Mouse (Mus musculus) embryonic facial prominence, embryonic 11.5 days (tissue): Measurements from ENCODE around the gene 1700013G24Rik. TPM values are rescaled to one million over a fixed set of nuclear protein-coding genes. Genes with fewer than 3 reads are reported as not detected.

Source experiments
- ATAC-seq: fragments of 200-750 bp; cut with Nextera tagmentation; replicated peaks from 2 replicates; pipeline ENCODE4 v1.8.0; 2017; ENCODE audit warnings: low read depth; ENCODE audit not compliant: insufficient number of reproducible peaks, low FRiP score, low TSS enrichment
- DNase-seq: peaks from one replicate; pipeline ENCODE4 v3.0.0-alpha.2; 2015; ENCODE audit warnings: low spot score
- H3K27ac ChIP-seq: fragments of 300-500 bp; sonication (generic); replicated peaks from 2 replicates; pipeline ENCODE4 v1.5.1; 2014; ENCODE audit warnings: mild to moderate bottlenecking, low read depth, low read length, control low read depth
- H3K27me3 ChIP-seq: fragments of 300-500 bp; sonication (generic); 2 replicates; pipeline ENCODE4 v1.6.1; 2014; ENCODE audit warnings: mild to moderate bottlenecking, low read length, moderate library complexity, mixed read lengths; ENCODE audit not compliant: control insufficient read depth, insufficient read depth
- H3K36me3 ChIP-seq: fragments of 300-500 bp; sonication (generic); replicated peaks from 2 replicates; pipeline ENCODE4 v1.6.1; 2014; ENCODE audit warnings: low read depth, mild to moderate bottlenecking, low read length, moderate library complexity, mixed read lengths; ENCODE audit not compliant: control insufficient read depth, insufficient read depth
- H3K4me1 ChIP-seq: fragments of 300-500 bp; sonication (generic); 2 replicates; pipeline ENCODE4 v1.6.1; 2014; ENCODE audit warnings: low read length, mixed read lengths; ENCODE audit not compliant: control insufficient read depth, insufficient read depth
- H3K4me2 ChIP-seq: fragments of 300-500 bp; sonication (generic); 2 replicates; pipeline ENCODE4 v1.6.1; 2014; ENCODE audit warnings: low read depth, mild to moderate bottlenecking, control low read depth, low read length, moderate library complexity
- H3K4me3 ChIP-seq: fragments of 300-500 bp; sonication (generic); 2 replicates; pipeline ENCODE4 v1.5.1; 2014; ENCODE audit warnings: low read depth, low read length, control low read depth
- H3K9ac ChIP-seq: fragments of 300-500 bp; sonication (generic); replicated peaks from 2 replicates; pipeline ENCODE4 v1.6.1; 2014; ENCODE audit warnings: mild to moderate bottlenecking, control low read depth, low read length
- H3K9me3 ChIP-seq: fragments of 300-500 bp; sonication (generic); replicated peaks from 2 replicates; pipeline ENCODE4 v1.6.1; 2016; ENCODE audit warnings: mild to moderate bottlenecking, low read length, inconsistent platforms, mixed read lengths; ENCODE audit not compliant: control insufficient read depth
- WGBS: fragments of 180-500 bp; shearing (Covaris S2); extraction: QIAGEN DNeasy Blood & Tissue Kit; methylation state at CpG from one replicate; pipeline ENCODE4 v1.1.7; 2014; 5-methylcytosine and 5-hydroxymethylcytosine counted together
- polyA plus RNA-seq: library from polyadenylated mRNA; unstranded; fragments of >200 nt; fragmentation: Nextera tagmentation; extraction: Ambion mirVana; gene quantifications from 2 replicates; pipeline ENCODE4 v1.2.1, GENCODE M21; 2014

The 1700013G24Rik gene
- polyA plus RNA-seq, 1 experiment from 2014 or later, result not detected

DNA sequence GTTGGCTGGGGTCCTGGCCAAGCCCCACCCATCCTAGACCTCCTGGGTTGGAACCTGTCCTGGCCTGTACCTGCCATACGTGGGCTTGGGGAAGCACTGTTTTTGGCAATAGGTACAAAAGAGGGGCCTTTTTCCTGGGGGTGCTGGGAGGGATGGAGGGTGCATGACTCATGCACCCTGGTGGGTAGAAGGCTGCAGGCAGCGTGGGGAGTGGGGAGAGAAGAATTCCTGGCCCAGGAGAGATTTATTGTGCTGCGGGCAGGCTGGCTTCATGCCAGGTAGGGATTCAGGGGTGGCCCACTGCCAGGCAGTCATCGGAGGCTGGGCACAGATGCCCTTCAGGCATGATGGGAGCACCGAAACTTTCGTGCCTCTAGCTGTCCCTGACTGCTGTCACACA is 4.9 kb upstream of the 1700013G24Rik start:
- no peak overlapping the region for H3K9ac ChIP-seq
- H3K27me3 ChIP-seq, result no peaks in the 10 kb centered on the region
- H3K9me3 ChIP-seq, result no peaks in the 10 kb centered on the region
- H3K4me1 ChIP-seq, result no peaks in the 10 kb centered on the region
- DNase-seq (no peak), ATAC-seq (no peak)
- H3K4me3 ChIP-seq, result no peak overlapping the region
- H3K4me2 ChIP-seq, result no peak overlapping the region
- no peaks in the 10 kb centered on the region for H3K36me3 ChIP-seq
- 68% methylated on average over 6 of the region's 6 CpGs for WGBS
- no peak overlapping the region for H3K27ac ChIP-seq

DNA sequence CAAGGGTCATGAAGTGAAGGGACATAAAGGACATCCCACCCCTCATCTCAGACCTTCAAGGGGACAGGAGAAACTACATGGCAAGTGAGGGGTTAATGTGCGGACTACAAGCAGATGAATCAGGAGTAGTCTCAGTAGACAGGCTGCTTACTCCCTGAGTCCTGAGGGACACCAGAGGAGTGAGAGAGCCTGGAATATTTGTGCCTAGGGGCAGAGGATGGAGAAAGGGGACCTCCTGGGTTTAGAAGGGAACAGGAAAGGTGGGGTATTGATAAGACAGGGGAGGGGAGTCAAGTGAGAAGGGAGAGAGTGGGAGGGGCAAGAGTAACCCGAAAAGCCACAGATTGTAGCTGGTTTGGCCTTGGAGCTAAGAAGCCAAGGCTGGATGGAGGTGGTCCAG is 4.4 kb upstream of the 1700013G24Rik start:
- Histone ChIP-seq H3K4me3 (no peak overlapping the region), H3K4me2 (no peak overlapping the region), H3K27ac (no peak overlapping the region), H3K27me3 (no peaks in the 10 kb centered on the region), H3K4me1 (no peaks in the 10 kb centered on the region), H3K9ac (no peak overlapping the region), H3K36me3 (no peaks in the 10 kb centered on the region), H3K9me3 (no peaks in the 10 kb centered on the region)
- ATAC-seq (no peak), DNase-seq (no peak)
- WGBS, result 36% methylated on average over 2 of the region's 2 CpGs

- Histone ChIP-seq H3K9ac (no peak overlapping the region), H3K27ac (no peak overlapping the region), H3K4me2 (no peak overlapping the region), H3K4me3 (no peak overlapping the region), H3K4me1 (no peaks in the 10 kb centered on the region), H3K9me3 (no peaks in the 10 kb centered on the region), H3K36me3 (no peaks in the 10 kb centered on the region), H3K27me3 (no peaks in the 10 kb centered on the region)
- ATAC-seq (no peak), DNase-seq (no peak)
- 73% methylated on average over 2 of the region's 2 CpGs for WGBS
Measured at GRCm38 (mm10) chr4:137449132-137449531, 4.0 kb upstream of the 1700013G24Rik start.

DNA sequence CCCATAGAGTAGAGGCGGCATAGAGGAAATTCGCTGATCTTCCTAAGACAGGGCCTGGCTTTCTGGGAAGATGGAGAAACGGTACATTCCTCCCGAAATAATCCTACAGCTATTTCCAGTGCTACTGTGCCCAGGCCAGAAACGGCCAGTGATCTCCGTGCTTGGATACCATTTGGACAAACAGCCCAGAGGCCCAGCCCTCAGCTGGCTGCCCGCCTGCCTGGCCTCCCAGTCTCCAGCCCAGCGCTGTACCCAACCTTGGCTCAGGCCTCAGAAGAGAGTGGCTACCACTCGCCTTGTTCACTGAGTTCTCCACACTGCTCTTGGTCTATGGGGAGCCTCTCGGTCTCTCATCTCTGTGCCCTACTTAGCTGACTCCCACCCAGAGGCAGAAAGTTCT is 3.4 kb upstream of the 1700013G24Rik start:
- Histone ChIP-seq H3K9ac (no peak overlapping the region), H3K4me1 (no peaks in the 10 kb centered on the region), H3K36me3 (no peaks in the 10 kb centered on the region), H3K27me3 (no peaks in the 10 kb centered on the region), H3K4me2 (no peak overlapping the region), H3K9me3 (no peaks in the 10 kb centered on the region), H3K27ac (no peak overlapping the region), H3K4me3 (no peak overlapping the region)
- DNase-seq, result no peak
- ATAC-seq, result no peak
- WGBS, result 83% methylated on average over 10 of the region's 10 CpGs

DNA sequence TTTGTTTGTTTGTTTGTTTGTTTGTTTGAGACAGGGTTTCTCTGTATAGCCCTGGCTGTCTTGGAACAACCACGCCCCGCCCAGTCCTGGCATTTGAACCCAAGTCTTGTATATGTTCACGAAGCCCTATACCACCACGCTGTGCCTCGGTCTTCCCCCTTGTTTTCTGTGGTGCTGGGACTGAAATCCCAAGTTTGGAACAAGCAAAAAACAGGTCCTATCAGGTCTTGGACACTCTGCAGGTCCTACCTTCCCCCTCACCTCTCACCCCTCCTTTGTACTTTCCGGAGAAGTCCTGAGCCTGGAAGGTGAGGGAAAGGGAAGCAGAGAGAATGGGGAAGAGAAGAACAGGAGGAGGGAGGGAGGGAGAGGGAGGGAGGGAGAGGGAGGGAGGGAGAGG is 894 bp upstream of the 1700013G24Rik start:
- H3K4me1 ChIP-seq, result no peaks in the 10 kb centered on the region
- ATAC-seq (no peak), DNase-seq (no peak)
- no peak overlapping the region for H3K4me2 ChIP-seq
- no peaks in the 10 kb centered on the region for H3K9me3 ChIP-seq
- H3K27ac ChIP-seq, result no peak overlapping the region
- no peak overlapping the region for H3K4me3 ChIP-seq
- H3K9ac ChIP-seq, result no peak overlapping the region
- 93% methylated on average over 6 of the region's 6 CpGs for WGBS
- no peaks in the 10 kb centered on the region for H3K36me3 ChIP-seq
- no peaks in the 10 kb centered on the region for H3K27me3 ChIP-seq

- H3K9me3 ChIP-seq, result no peaks in the 10 kb centered on the region
- no peak overlapping the region for H3K4me2 ChIP-seq
- 89% methylated on average over 14 of the region's 14 CpGs for WGBS
- no peak overlapping the region for H3K27ac ChIP-seq
- no peaks in the 10 kb centered on the region for H3K27me3 ChIP-seq
- no peaks in the 10 kb centered on the region for H3K36me3 ChIP-seq
- no peak for DNase-seq
- no peak overlapping the region for H3K9ac ChIP-seq
- H3K4me1 ChIP-seq, result no peaks in the 10 kb centered on the region
- H3K4me3 ChIP-seq, result no peak overlapping the region
- no peak for ATAC-seq
Measured at GRCm38 (mm10) chr4:137454582-137454981, 1.5 kb downstream of the 1700013G24Rik start.

GRCm38 (mm10) chr4:137456581-137456980 is 3.5 kb downstream of the 1700013G24Rik start:
- Histone ChIP-seq H3K9ac (no peak overlapping the region), H3K4me1 (no peaks in the 10 kb centered on the region), H3K36me3 (no peaks in the 10 kb centered on the region), H3K27me3 (no peaks in the 10 kb centered on the region), H3K4me2 (no peak overlapping the region), H3K9me3 (no peaks in the 10 kb centered on the region), H3K27ac (no peak overlapping the region), H3K4me3 (no peak overlapping the region)
- ATAC-seq (no peak), DNase-seq (no peak)
- WGBS, result 85% methylated on average over 12 of the region's 12 CpGs

- no peak overlapping the region for H3K4me2 ChIP-seq
- H3K9ac ChIP-seq, result no peak overlapping the region
- H3K9me3 ChIP-seq, result no peaks in the 10 kb centered on the region
- no peak overlapping the region for H3K27ac ChIP-seq
- 87% methylated on average over 4 of the region's 4 CpGs for WGBS
- H3K4me1 ChIP-seq, result no peaks in the 10 kb centered on the region
- H3K36me3 ChIP-seq, result no peaks in the 10 kb centered on the region
- ATAC-seq, result no peak
- H3K27me3 ChIP-seq, result no peaks in the 10 kb centered on the region
- DNase-seq, result no peak
- H3K4me3 ChIP-seq, result no peak overlapping the region
Measured at GRCm38 (mm10) chr4:137457292-137457691, 4.2 kb downstream of the 1700013G24Rik start.
